ENCODE assay signal across 10 mouse cellular contexts in genomic region chr13:53471926-53472613, GRCm38 (mm10). TPM values are rescaled to one million over a fixed set of nuclear protein-coding genes. Genes with fewer than 3 reads are reported as not detected.
DNase-seq lines count a peak whose midpoint lies in the region; ATAC-seq and TF ChIP-seq lines count a peak whose summit lies in the region.
"Had no signal": no experiment of that assay in that cellular context is flagged by ENCODE, and none has a peak within 500 bp of the region (broad histone marks: within the 10 kb centered on the region; RNA-seq: fewer than 3 reads in every experiment).

No protein-coding gene starts in this region.

- TF ChIP-seq CTCF in kidney, postnatal 0 days (IDR thresholded peaks at IDR 0.05; ENCODE audit: low read depth), result no peak
- no peak for TF ChIP-seq CTCF in hindbrain, postnatal 0 days (IDR thresholded peaks at IDR 0.05; ENCODE audit: low read depth)

- H3K27me3 ChIP-seq in kidney, postnatal 0 days (ENCODE audit: insufficient read depth, low read length), result peaks cover 82% of the 10 kb centered on the region
- H3K27me3 ChIP-seq in embryonic facial prominence, embryonic 15.5 days, result peaks cover 76% of the 10 kb centered on the region
- peaks cover 69% of the 10 kb centered on the region for H3K27me3 ChIP-seq in hindbrain, postnatal 0 days (ENCODE audit: insufficient read depth, low read length)
- peaks cover 84% of the 10 kb centered on the region for H3K27me3 ChIP-seq in neural tube, embryonic 12.5 days (replicated peaks)

- under 1% methylated on average over 50 of the region's 50 CpGs for WGBS in kidney, postnatal 0 days
- WGBS in embryonic facial prominence, embryonic 15.5 days, result under 1% methylated on average over 50 of the region's 50 CpGs
- under 1% methylated on average over 50 of the region's 50 CpGs for WGBS in hindbrain, postnatal 0 days
- under 1% methylated on average over 50 of the region's 50 CpGs for WGBS in neural tube, embryonic 12.5 days

- H3K27ac ChIP-seq in kidney, postnatal 0 days, result no peak overlapping the region
- H3K27ac ChIP-seq in embryonic facial prominence, embryonic 15.5 days (replicated peaks), result peak overlapping the region; percentile 83
- H3K27ac ChIP-seq in hindbrain, postnatal 0 days, result peak overlapping the region; percentile 23; the same call in 1 of the 2 replicates
- no peak overlapping the region for H3K27ac ChIP-seq in neural tube, embryonic 12.5 days

- DNase-seq in kidney, postnatal 0 days (ENCODE audit: low spot score), result no peak
- DNase-seq in kidney, adult 11 months, result no peak
- DNase-seq in hindbrain, postnatal 0 days (ENCODE audit: low spot score), result no peak
- DNase-seq in thymus, postnatal 0 days (ENCODE audit: low spot score), result no peak
- DNase-seq in left cerebral cortex, postnatal 25 days (ENCODE audit: low spot score in 2 of 2), result no peak

- peak; percentile 52; the same call in 1 of the 2 replicates for ATAC-seq in kidney, postnatal 0 days (replicated peaks; ENCODE audit: low FRiP score, low read depth)
- ATAC-seq in embryonic facial prominence, embryonic 15.5 days (ENCODE audit: insufficient number of reproducible peaks, low FRiP score, low TSS enrichment, low read depth), result peak; percentile 12; the same call in 1 of the 2 replicates
- peak; percentile 11; the same call in 1 of the 2 replicates for ATAC-seq in hindbrain, postnatal 0 days
- ATAC-seq in neural tube, embryonic 12.5 days (ENCODE audit: low FRiP score, low read depth), result peak; percentile 10
- no peak for ATAC-seq in erythroblast, adult 5-6 weeks (replicated peaks; ENCODE audit: low FRiP score, poor library complexity, severe bottlenecking)

- no peak overlapping the region for H3K9ac ChIP-seq in kidney, postnatal 0 days (ENCODE audit: low read depth, low read length)
- H3K9ac ChIP-seq in embryonic facial prominence, embryonic 15.5 days, result peak overlapping the region; percentile 51
- peak overlapping the region; percentile 45 for H3K9ac ChIP-seq in hindbrain, postnatal 0 days (replicated peaks; ENCODE audit: low read length)
- H3K9ac ChIP-seq in neural tube, embryonic 12.5 days, result peak overlapping the region; percentile 71

- H3K4me3 ChIP-seq in kidney, postnatal 0 days (replicated peaks; ENCODE audit: low read depth, low read length), result peak overlapping the region; percentile 43
- peak overlapping the region; percentile 64 for H3K4me3 ChIP-seq in embryonic facial prominence, embryonic 15.5 days (replicated peaks)
- peak overlapping the region; percentile 48 for H3K4me3 ChIP-seq in hindbrain, postnatal 0 days (ENCODE audit: low read length)
- H3K4me3 ChIP-seq in neural tube, embryonic 12.5 days, result peak overlapping the region; percentile 58

- no peaks in the 10 kb centered on the region for H3K36me3 ChIP-seq in kidney, postnatal 0 days (ENCODE audit: insufficient read depth, low read length)
- H3K36me3 ChIP-seq in embryonic facial prominence, embryonic 15.5 days, result no peaks in the 10 kb centered on the region
- no peaks in the 10 kb centered on the region for H3K36me3 ChIP-seq in hindbrain, postnatal 0 days (ENCODE audit: insufficient read depth, low read length)
- no peaks in the 10 kb centered on the region for H3K36me3 ChIP-seq in neural tube, embryonic 12.5 days

- H3K4me2 ChIP-seq in kidney, postnatal 0 days (ENCODE audit: low read length), result peak overlapping the region; percentile 67
- peak overlapping the region; percentile 89 for H3K4me2 ChIP-seq in embryonic facial prominence, embryonic 15.5 days (replicated peaks)
- H3K4me2 ChIP-seq in hindbrain, postnatal 0 days (ENCODE audit: low read depth, low read length), result peak overlapping the region; percentile 70
- H3K4me2 ChIP-seq in neural tube, embryonic 12.5 days (replicated peaks), result peak overlapping the region; percentile 84

- H3K9me3 ChIP-seq in kidney, postnatal 0 days (replicated peaks; ENCODE audit: low read length), result no peaks in the 10 kb centered on the region
- H3K9me3 ChIP-seq in embryonic facial prominence, embryonic 15.5 days (replicated peaks), result no peaks in the 10 kb centered on the region
- no peaks in the 10 kb centered on the region for H3K9me3 ChIP-seq in hindbrain, postnatal 0 days (ENCODE audit: low read length)
- H3K9me3 ChIP-seq in neural tube, embryonic 12.5 days, result no peaks in the 10 kb centered on the region

- intact Hi-C loops in left cerebral cortex, postnatal 25 days (cut with DNase I), result no loop called here

- peaks cover 14% of the 10 kb centered on the region for H3K4me1 ChIP-seq in kidney, postnatal 0 days (replicated peaks; ENCODE audit: insufficient read depth, low read length)
- H3K4me1 ChIP-seq in embryonic facial prominence, embryonic 15.5 days, result peaks cover 34% of the 10 kb centered on the region
- peaks cover 11% of the 10 kb centered on the region; the same call in 1 of the 2 replicates for H3K4me1 ChIP-seq in hindbrain, postnatal 0 days (ENCODE audit: insufficient read depth, low read length)
- peaks cover 43% of the 10 kb centered on the region for H3K4me1 ChIP-seq in neural tube, embryonic 12.5 days

RNA-seq across cellular contexts. Expression of gene Msx2, which starts 0.8 kb away (rescaled TPM):
- polyA plus RNA-seq in kidney, postnatal 0 days (2015; fragmentation: Nextera tagmentation; extraction: Ambion mirVana), result 1.0 and 1.4 TPM in 2 replicates
- 19.3 and 22.9 TPM in 2 replicates for polyA plus RNA-seq in embryonic facial prominence, embryonic 15.5 days (2015; fragmentation: Nextera tagmentation; extraction: Ambion mirVana)
- 3.1 and 4.4 TPM in 2 replicates for total RNA-seq in hindbrain, postnatal 0 days (2014; rRNA removed)
- 5.1 and 5.3 TPM in 2 replicates for polyA plus RNA-seq in hindbrain, postnatal 0 days (2015; fragmentation: Nextera tagmentation; extraction: Ambion mirVana)
- 11.3 and 15.0 TPM in 2 replicates for polyA plus RNA-seq in neural tube, embryonic 12.5 days (2016; fragmentation: Nextera tagmentation; extraction: Ambion mirVana)
- 0.07 TPM in 1 of 2 replicates, not detected in the other for polyA plus RNA-seq in thymus, postnatal 0 days (2015; fragmentation: Nextera tagmentation; extraction: Ambion mirVana)
- total RNA-seq in erythroblast, adult 5-6 weeks (2015; ENCODE audit: low replicate concordance), result not detected in 2 replicates
- total RNA-seq in erythroblast, adult 5-6 weeks (2017; ENCODE audit: low replicate concordance), result not detected in 2 replicates
- under 1 TPM; 0.43 to 0.46 TPM for total RNA-seq in left cerebral cortex, postnatal 25 days (2021)
- total RNA-seq: hematopoietic stem cell, adult 5-6 weeks had no signal
- polyA plus RNA-seq: spleen, adult 2 months had no signal

Comparison
In these comparisons a context has a peak if more than half of its experiments do, and no peak if none do; other contexts are left out.
1. H3K27ac ChIP-seq: peak in embryonic facial prominence, embryonic 15.5 days (single experiment) and hindbrain, postnatal 0 days (single experiment); none in kidney, postnatal 0 days (single experiment) and neural tube, embryonic 12.5 days (single experiment).
2. Peak in every context shown above with its lines, with median percentiles within 50 percentile points of each other: H3K4me2 ChIP-seq and H3K4me3 ChIP-seq.